Mouse (Mus musculus): ENCODE results near the gene Lrp3. TPM values are rescaled to one million over a fixed set of nuclear protein-coding genes. Genes with fewer than 3 reads are reported as not detected.
A peak's percentile ranks its signal among the peaks of the same experiment; 100 is the strongest.
"Not testable (repeated sequence)": the region's sequence is repeated elsewhere in the genome, so short reads cannot be mapped to it uniquely, and the experiment has no call there.

The Lrp3 gene
- not detected in 2 replicates for total RNA-seq (2017)

GRCm38 (mm10) chr7:35215225-35215624 lies at the start of gene Lrp3:
Gene Lrp3, minus strand, starts transcription at chr7:35215498.
- ATAC-seq (ENCODE audit: extremely low read depth, insufficient number of reproducible peaks, low FRiP score, poor library complexity, severe bottlenecking): no peak

GRCm38 (mm10) chr7:35264746-35265145 lies 49.4 kb upstream of the Lrp3 start:
- ATAC-seq (ENCODE audit: extremely low read depth, insufficient number of reproducible peaks, low FRiP score, poor library complexity, severe bottlenecking): no peak; the same call in 1 of the 2 replicates

DNA sequence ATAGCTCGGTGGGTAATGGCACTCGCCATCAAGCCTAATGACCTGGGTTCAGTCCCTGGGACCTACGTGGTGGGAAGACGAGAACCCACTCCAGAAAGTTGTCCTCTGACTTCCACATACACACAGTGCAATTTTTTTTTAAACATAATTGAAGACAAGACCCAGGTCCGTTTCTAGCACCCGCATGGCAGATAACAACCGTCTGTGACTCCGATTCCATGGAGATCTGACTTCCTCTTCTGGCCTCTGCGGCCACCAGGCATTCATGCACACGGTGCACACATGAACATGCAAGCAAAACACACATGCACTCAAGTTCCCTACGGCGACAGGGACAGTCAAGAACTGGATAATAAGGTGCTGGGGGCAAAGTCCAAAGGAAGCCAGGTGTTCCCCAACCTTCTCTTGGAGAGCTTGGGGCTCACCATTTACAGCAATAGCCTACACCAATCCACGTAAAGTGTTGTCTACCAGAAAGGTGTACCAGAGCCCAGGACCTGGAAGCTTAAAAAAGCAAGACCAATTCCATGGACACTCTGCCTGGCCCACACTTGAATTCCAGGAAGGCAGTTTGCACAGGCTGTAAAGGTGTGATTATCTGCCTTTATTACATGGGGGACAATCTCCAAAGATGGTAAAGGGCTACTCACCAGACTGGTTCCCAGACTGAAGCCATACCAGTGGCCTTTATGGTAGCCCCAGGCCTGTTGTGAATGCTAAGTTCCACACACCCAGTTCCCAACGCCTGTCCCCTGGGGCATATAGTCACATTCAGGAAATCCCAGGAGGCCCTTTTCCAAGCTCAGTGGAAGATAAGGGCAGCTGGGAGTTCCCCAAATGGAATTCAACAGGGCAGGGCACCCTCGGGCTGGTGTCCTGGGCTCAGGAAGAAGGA lies 48.5 kb upstream of the Lrp3 start:
- ATAC-seq (ENCODE audit: extremely low read depth, insufficient number of reproducible peaks, low FRiP score, poor library complexity, severe bottlenecking): no peak

GRCm38 (mm10) chr7:35259384-35259783 lies 44.1 kb upstream of the Lrp3 start:
- ATAC-seq (ENCODE audit: extremely low read depth, insufficient number of reproducible peaks, low FRiP score, poor library complexity, severe bottlenecking): no peak

- ATAC-seq (ENCODE audit: extremely low read depth, insufficient number of reproducible peaks, low FRiP score, poor library complexity, severe bottlenecking): no peak
Measured at GRCm38 (mm10) chr7:35258294-35258693, 43.0 kb upstream of the Lrp3 start.

GRCm38 (mm10) chr7:35252041-35252558 lies 36.8 kb upstream of the Lrp3 start:
- ATAC-seq (ENCODE audit: extremely low read depth, insufficient number of reproducible peaks, low FRiP score, poor library complexity, severe bottlenecking): no peak

- ATAC-seq (ENCODE audit: extremely low read depth, insufficient number of reproducible peaks, low FRiP score, poor library complexity, severe bottlenecking): not testable (repeated sequence)
Measured at GRCm38 (mm10) chr7:35237935-35238334, 22.6 kb upstream of the Lrp3 start.

DNA sequence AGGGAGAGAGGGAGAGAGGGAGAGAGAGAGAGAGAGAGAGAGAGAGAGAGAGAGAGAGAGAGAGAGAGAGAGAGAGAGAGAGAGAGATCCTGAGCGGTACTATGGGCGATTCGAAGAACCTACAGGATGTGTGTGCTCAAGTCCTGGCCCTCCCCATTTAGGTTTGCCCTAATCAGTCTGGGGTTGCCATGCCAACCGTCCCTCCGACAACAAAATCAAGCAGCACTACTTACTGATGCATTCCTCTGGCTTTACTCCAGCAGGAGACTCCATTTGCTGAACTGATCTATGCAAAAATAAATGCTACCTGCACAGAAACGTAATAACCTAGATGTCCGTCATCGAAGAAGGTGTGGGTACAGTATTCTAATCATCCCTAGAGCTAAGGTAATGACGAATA lies 20.0 kb upstream of the Lrp3 start:
- ATAC-seq (ENCODE audit: extremely low read depth, insufficient number of reproducible peaks, low FRiP score, poor library complexity, severe bottlenecking): peak; percentile 47; the same call in 1 of the 2 replicates

GRCm38 (mm10) chr7:35234361-35235245 lies 19.3 kb upstream of the Lrp3 start:
- ATAC-seq (ENCODE audit: extremely low read depth, insufficient number of reproducible peaks, low FRiP score, poor library complexity, severe bottlenecking): peak; percentile 87

DNA sequence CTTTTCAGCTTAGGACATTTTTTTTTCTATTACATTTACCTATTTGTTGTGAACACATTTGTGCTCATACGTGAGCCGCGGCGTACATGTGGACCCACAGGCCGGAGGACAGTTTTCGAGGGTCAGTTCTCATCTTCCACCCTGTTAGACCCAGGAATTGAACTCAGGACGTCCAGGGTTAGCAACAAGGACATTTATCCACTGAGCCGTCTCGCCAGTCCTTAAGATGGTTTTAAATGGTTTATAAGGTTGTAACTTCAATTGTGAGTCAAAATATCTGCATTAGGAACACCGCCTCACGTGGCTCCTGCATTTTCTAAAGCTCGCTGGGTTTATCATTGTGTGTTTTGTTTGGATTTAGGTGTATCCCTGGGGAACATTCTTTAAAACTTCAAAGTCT lies 18.6 kb upstream of the Lrp3 start:
- ATAC-seq (ENCODE audit: extremely low read depth, insufficient number of reproducible peaks, low FRiP score, poor library complexity, severe bottlenecking): no peak

- no peak for ATAC-seq (ENCODE audit: extremely low read depth, insufficient number of reproducible peaks, low FRiP score, poor library complexity, severe bottlenecking)
Measured at GRCm38 (mm10) chr7:35232796-35233455, 17.6 kb upstream of the Lrp3 start.

DNA sequence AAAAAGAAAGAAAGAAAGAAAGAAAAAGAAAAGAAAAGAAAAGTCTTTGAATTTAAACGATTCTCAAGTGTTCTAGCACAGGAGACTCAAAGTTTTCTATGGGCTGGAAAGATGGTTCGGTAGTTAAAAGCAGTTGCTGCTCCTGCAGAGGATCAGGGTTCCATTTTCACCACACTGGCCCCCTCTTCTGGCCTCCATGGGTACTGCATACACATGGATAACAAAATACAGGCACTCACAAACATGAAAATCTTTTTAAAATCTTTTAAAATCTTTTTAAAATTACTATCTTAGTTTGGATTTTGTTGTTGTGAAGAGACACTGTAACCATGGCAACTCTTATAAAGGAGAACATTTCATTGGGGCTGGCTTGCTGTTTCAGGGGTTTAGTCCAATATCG lies 15.0 kb upstream of the Lrp3 start:
- no peak for ATAC-seq (ENCODE audit: extremely low read depth, insufficient number of reproducible peaks, low FRiP score, poor library complexity, severe bottlenecking)

- no peak for ATAC-seq (ENCODE audit: extremely low read depth, insufficient number of reproducible peaks, low FRiP score, poor library complexity, severe bottlenecking)
Measured at GRCm38 (mm10) chr7:35220694-35221365, 5.5 kb upstream of the Lrp3 start.

GRCm38 (mm10) chr7:35215731-35216130 lies 433 bp upstream of the Lrp3 start:
- no peak for ATAC-seq (ENCODE audit: extremely low read depth, insufficient number of reproducible peaks, low FRiP score, poor library complexity, severe bottlenecking)

DNA sequence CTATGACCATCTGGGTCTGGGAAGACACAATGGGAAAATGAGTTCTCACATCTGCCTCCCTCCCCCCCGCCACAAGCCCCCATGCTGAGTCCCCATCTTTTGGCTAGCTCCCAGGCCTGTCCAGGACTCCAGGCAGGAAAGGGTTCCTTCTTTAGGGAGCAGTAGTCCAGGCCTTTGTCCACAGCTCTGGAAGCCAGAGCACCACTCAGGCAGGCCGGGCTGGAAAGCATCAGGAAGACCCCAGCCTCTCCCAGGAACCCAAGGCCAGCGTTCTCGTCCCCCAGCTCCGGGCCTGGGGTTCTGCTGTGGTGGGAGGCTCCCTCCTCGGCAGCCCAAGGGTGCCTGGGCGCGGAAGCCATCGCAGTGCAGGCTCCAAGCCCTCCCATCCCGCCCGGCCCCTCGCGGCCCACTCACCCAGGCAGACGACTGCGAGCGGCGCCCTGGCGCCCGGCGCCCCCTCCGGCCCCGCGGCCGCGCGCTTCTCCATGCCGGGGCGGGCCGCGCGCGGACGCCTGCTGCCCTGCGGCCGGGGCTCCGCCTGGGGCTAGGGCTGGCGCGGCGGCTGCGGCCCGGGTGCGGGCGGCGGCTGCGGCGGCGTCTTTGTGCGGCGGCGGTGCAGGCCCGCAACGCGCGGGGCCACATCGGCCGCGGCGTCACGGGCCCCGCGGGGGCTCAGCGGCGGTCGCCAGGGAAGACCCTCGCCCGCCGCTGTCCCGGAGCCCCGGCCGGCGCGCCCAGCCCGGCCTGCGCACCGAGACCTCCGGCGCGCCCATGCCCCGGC lies 666 bp downstream of the Lrp3 start:
- ATAC-seq (ENCODE audit: extremely low read depth, insufficient number of reproducible peaks, low FRiP score, poor library complexity, severe bottlenecking): no peak

DNA sequence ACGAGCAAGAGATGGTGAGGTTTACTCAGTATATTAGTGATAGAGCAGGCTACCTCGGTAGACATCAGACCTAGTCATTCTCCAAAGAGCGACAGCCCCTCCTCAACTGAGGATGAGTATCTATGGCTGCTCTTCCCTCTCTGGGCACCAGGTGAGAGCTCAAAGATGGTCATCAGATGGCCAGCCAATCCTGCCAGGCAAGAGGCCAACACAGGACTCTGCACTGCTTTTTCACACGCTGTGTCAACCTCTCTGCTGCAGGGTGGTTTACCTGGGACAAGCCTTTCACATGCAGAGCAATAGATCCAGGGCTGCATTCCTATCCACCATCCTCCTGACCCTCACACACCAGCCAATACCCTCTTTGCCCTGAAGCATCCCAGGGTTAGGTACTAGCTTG lies 3.5 kb downstream of the Lrp3 start:
- ATAC-seq (ENCODE audit: extremely low read depth, insufficient number of reproducible peaks, low FRiP score, poor library complexity, severe bottlenecking): no peak

DNA sequence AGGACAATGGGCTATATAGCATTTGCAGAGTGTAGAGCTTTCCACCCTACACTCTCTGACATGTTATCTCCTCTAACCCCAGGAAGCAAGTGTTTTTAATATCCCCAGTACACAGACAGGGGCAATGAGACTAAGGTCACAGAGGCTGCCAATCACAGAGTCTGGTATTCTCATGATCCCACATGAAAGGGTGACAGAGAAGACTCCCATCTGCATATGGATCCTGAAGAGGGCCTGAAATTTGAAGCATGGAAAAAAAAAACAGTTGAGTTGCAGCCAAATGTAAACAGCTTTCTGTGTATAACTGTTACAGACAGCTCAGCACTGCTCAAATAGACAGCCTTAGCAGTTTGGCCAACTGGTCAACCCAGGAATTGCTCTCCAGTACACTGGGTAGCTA lies 15.5 kb downstream of the Lrp3 start:
- ATAC-seq (ENCODE audit: extremely low read depth, insufficient number of reproducible peaks, low FRiP score, poor library complexity, severe bottlenecking): no peak

All from neutrophil, adult 5-6 weeks (primary cell).